Mouse (Mus musculus): ENCODE measurements around the gene Glcci1.

DNA sequence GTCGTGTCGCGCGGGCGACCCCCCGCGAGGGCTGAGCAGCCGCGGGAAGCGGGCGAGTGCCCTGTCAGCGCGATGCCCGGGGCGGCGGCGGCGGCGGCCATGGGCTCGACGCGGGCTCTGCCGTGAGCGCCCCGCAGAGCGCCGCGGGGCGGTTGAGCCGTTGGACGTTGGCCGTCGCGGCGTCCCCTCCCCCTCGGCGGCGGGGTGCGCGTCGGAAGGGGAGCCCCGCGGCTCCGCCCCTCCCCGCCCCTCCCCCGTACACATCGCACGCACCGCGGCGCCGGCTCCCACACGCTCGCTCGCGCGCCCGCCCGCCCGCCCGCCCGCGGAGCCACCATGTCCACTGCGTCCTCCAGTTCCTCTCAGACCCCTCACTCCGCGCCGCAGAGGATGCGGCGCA, at the start of gene Glcci1:
- TF ChIP-seq POLR2A (IDR thresholded peaks at IDR 0.05; ENCODE audit: insufficient read depth, low read depth, low read length), result no peak
- no peak for TF ChIP-seq CTCF (IDR thresholded peaks at IDR 0.05; ENCODE audit: insufficient read depth, low read depth, low read length)

Measured in olfactory bulb, adult 2 months (tissue).